Mouse (Mus musculus): ENCODE measurements around the gene Tnks1bp1. TPM values are rescaled to one million over a fixed set of nuclear protein-coding genes. Genes with fewer than 3 reads are reported as not detected.

Gene Tnks1bp1
- polyA plus RNA-seq, 1 experiment from 2014 or later = 34.4 TPM

DNA sequence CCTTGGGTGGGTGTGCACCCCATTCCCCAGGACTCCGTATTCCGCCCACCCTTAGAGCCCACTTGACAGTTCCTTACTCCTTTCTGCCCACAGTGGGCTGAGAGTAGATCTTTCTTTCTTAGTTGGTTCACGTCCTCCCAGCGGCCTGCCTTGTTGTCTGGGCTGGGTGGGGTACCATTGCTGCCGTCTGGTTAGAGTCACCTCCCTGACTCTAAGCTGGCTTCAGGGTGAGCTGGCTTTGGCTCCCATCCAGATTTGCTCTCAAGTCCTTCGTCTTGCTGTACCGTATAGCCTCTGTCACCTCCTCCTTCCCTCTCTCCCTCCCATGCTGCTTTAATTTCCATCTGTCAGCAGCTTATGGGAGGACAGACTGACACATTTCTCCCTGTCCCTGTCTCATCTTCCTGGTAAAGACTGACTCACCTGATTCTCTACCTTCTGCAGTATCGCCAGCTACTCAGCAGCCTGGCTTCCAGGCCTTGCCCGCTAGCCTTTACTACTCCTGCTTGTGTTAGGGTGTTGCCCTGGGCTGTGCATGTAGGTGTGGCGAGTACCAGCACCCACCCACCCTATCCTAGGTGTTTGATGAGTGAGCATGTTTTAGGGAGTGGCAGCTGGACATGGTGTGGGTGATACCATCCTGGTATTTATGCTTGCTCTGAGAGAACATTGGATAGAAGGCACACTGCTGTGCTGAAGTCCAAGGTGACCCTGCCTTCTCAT, 20.2 kb downstream of the Tnks1bp1 start:
- Histone ChIP-seq H3K4me2 (ENCODE audit: low read depth, low read length) (no peak overlapping the region), H3K9me3 (ENCODE audit: control insufficient read depth, low read length) (no peaks in the 10 kb centered on the region), H3K36me3 (ENCODE audit: control insufficient read depth, insufficient read depth, low read length) (peaks cover 13% of the 10 kb centered on the region), H3K4me1 (ENCODE audit: control insufficient read depth, insufficient read depth, low read length) (peaks cover 48% of the 10 kb centered on the region), H3K27me3 (replicated peaks; ENCODE audit: control insufficient read depth, insufficient read depth, low read length) (no peaks in the 10 kb centered on the region), H3K9ac (ENCODE audit: low read depth, low read length) (peak overlapping the region; percentile 37; the same call in 1 of the 2 replicates), H3K4me3 (ENCODE audit: low read length) (no peak overlapping the region), H3K27ac (ENCODE audit: low read length) (peak overlapping the region; percentile 59)
- 57% methylated on average over 10 of the region's 10 CpGs for WGBS
- ATAC-seq = peak; percentile 72

DNA sequence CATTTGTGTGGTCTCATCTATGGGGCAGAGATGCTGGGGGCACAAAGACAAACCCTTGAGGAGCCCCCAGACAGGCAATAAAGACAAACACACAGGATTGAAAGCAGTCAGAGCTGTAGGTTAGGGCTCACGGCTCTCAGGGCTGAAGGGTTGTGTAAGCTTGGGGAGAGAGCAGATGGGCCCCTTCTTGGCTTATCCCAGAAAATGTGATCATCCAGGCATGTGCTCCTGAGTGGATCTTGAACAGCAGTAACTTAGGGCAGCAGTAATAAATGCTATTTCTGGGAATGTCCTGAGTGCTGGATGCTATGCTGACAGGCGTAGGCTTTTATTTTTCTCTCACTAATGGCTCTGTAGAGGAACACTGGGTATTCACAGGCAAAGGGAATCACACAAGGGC, 20.8 kb downstream of the Tnks1bp1 start:
- peak; percentile 6; the same call in 1 of the 2 replicates for ATAC-seq
- 79% methylated on average over 2 of the region's 2 CpGs for WGBS
- H3K36me3 ChIP-seq (ENCODE audit: control insufficient read depth, insufficient read depth, low read length) = peaks cover 9% of the 10 kb centered on the region; the same call in 1 of the 2 replicates

DNA sequence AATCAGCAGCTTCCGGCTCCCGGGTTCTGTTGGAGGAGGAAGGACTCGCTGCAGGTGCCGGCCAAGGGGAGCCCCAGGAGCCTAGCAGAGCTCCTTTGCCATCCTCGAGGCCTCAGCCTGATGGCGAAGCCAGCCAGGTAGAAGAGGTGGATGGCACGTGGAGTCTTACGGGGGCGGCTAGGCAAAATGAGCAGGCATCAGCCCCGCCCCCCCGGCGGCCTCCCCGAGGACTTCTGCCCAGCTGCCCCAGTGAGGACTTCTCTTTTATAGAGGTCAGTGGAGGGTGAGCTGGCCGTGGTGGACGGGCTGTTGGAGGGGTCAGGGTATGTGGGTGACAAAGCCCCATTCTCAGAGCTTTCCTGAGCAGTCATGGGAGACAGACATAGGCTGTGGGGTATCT, 22.3 kb downstream of the Tnks1bp1 start:
- WGBS = 84% methylated on average over 15 of the region's 15 CpGs
- H3K9me3 ChIP-seq (ENCODE audit: control insufficient read depth, low read length) = no peaks in the 10 kb centered on the region
- H3K27me3 ChIP-seq (replicated peaks; ENCODE audit: control insufficient read depth, insufficient read depth, low read length) = no peaks in the 10 kb centered on the region
- ATAC-seq = no peak
- no peak overlapping the region for H3K4me3 ChIP-seq (ENCODE audit: low read length)
- no peak overlapping the region for H3K9ac ChIP-seq (ENCODE audit: low read depth, low read length)
- H3K4me1 ChIP-seq (ENCODE audit: control insufficient read depth, insufficient read depth, low read length) = peaks cover 47% of the 10 kb centered on the region
- peaks cover 14% of the 10 kb centered on the region for H3K36me3 ChIP-seq (ENCODE audit: control insufficient read depth, insufficient read depth, low read length)
- H3K27ac ChIP-seq (ENCODE audit: low read length) = no peak overlapping the region
- no peak overlapping the region for H3K4me2 ChIP-seq (ENCODE audit: low read depth, low read length)

More for the DNA sequence above, 20.8 kb downstream of the Tnks1bp1 start:
- Histone ChIP-seq H3K9ac (ENCODE audit: low read depth, low read length) (no peak overlapping the region), H3K27me3 (replicated peaks; ENCODE audit: control insufficient read depth, insufficient read depth, low read length) (no peaks in the 10 kb centered on the region), H3K9me3 (ENCODE audit: control insufficient read depth, low read length) (no peaks in the 10 kb centered on the region), H3K4me1 (ENCODE audit: control insufficient read depth, insufficient read depth, low read length) (peaks cover 48% of the 10 kb centered on the region), H3K27ac (ENCODE audit: low read length) (peak overlapping the region; percentile 33; the same call in 1 of the 2 replicates), H3K4me2 (ENCODE audit: low read depth, low read length) (no peak overlapping the region), H3K4me3 (ENCODE audit: low read length) (no peak overlapping the region)

DNA sequence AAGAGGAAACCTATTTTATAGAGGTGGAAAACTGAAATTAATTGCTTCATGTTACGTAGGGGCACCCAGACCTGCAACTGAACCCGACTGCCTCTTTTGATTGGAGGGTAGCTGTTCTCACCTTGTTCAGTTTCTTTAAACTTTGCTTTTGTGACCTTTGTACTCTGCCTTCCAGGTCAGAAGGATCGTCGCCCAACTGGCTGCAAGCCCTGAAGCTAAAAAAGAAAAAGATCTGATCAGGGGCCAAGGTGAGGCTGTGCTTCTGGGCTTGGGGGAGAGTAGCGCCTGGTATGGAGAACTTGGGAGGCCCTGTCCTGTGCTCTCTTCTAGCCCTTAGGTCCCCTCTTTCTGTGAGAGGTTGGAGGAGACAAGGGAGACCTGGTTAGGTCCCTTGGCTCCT, 24.1 kb downstream of the Tnks1bp1 start:
- ATAC-seq = peak; percentile 48
- Histone ChIP-seq H3K27me3 (replicated peaks; ENCODE audit: control insufficient read depth, insufficient read depth, low read length) (no peaks in the 10 kb centered on the region), H3K4me3 (ENCODE audit: low read length) (no peak overlapping the region), H3K9me3 (ENCODE audit: control insufficient read depth, low read length) (no peaks in the 10 kb centered on the region), H3K27ac (ENCODE audit: low read length) (peak overlapping the region; percentile 36), H3K9ac (ENCODE audit: low read depth, low read length) (no peak overlapping the region), H3K36me3 (ENCODE audit: control insufficient read depth, insufficient read depth, low read length) (peaks cover 11% of the 10 kb centered on the region), H3K4me2 (ENCODE audit: low read depth, low read length) (0 out of 2 replicates have a peak overlapping the region, but pooled peaks have one; percentile 21), H3K4me1 (ENCODE audit: control insufficient read depth, insufficient read depth, low read length) (peaks cover 32% of the 10 kb centered on the region)
- WGBS = 68% methylated on average over 5 of the region's 5 CpGs

DNA sequence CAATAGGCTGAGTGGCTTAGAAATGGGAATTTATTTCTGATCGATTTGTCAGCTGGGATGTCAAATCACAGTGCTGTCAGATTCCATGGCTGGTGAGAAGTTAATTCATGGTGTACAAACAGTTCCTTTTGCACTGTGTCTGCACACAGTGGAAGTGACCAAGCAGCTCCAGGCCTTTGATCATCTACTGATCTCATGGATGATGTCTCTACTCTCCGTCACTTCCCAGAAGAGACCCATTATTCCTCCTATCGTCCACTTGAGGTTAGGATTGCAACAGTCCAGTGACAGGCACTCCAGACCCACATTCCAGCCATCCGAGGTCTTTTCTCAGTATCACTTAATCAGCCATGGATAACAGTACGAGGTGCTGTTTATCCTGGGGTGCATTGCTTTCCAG, 25.9 kb downstream of the Tnks1bp1 start:
- Histone ChIP-seq H3K4me2 (ENCODE audit: low read depth, low read length) (no peak overlapping the region), H3K4me3 (ENCODE audit: low read length) (no peak overlapping the region), H3K27ac (ENCODE audit: low read length) (no peak overlapping the region), H3K27me3 (replicated peaks; ENCODE audit: control insufficient read depth, insufficient read depth, low read length) (no peaks in the 10 kb centered on the region), H3K9me3 (ENCODE audit: control insufficient read depth, low read length) (no peaks in the 10 kb centered on the region), H3K36me3 (ENCODE audit: control insufficient read depth, insufficient read depth, low read length) (peaks cover 11% of the 10 kb centered on the region), H3K9ac (ENCODE audit: low read depth, low read length) (no peak overlapping the region), H3K4me1 (ENCODE audit: control insufficient read depth, insufficient read depth, low read length) (peaks cover 14% of the 10 kb centered on the region)
- ATAC-seq = no peak
- WGBS = 83% methylated on average over 5 of the region's 5 CpGs

DNA sequence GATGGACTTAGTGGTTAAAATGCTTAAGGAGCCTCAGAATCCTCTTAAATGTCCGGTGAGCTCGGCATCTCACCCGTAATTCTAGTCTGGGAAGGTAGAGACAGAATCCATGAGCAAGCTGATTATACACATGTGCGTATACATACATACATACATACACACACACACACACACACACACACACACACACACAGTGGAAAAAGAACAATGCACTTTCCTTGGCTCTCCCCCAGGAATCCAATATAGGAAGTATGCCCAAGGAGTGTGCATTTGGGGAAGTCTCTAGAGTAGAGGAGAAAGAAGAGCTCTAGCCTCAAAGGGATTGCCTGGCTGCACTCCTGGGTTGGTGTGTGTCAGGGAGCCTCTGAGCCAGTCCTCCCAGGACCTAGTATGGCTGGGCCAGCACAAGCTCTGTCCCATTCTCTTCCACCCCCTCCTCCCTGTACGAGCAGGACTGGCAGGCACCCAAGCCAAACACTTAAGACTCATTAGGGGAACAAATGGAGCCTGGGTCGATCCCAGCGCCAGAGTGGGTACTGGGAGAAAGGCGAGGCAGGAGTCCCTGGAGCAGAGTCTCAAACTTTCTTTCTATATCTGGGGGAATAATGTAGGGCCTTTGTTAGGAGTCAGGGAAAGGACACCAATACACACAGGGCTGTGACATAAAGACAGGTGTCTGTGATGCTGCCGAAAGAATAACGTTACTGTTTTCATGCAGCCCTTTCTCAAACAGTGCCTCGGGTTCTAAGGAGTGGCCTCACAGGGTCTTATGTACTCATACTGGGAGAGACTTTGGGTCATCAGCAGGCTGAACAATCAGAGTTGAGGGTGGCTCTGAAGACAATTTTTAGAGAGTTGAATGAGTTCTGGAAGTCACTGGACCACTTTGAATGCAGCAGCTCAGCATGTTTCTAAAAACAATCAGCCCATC, 41.2 kb downstream of the Tnks1bp1 start:
- WGBS = 58% methylated on average over 11 of the region's 11 CpGs
- no peaks in the 10 kb centered on the region for H3K27me3 ChIP-seq (replicated peaks; ENCODE audit: control insufficient read depth, insufficient read depth, low read length)
- H3K36me3 ChIP-seq (ENCODE audit: control insufficient read depth, insufficient read depth, low read length) = no peaks in the 10 kb centered on the region
- H3K4me1 ChIP-seq (ENCODE audit: control insufficient read depth, insufficient read depth, low read length) = peaks cover 6% of the 10 kb centered on the region; the same call in 1 of the 2 replicates
- no peak overlapping the region for H3K27ac ChIP-seq (ENCODE audit: low read length)
- H3K9ac ChIP-seq (ENCODE audit: low read depth, low read length) = no peak overlapping the region
- H3K4me2 ChIP-seq (ENCODE audit: low read depth, low read length) = no peak overlapping the region
- no peak overlapping the region for H3K4me3 ChIP-seq (ENCODE audit: low read length)
- no peaks in the 10 kb centered on the region for H3K9me3 ChIP-seq (ENCODE audit: control insufficient read depth, low read length)
- ATAC-seq = peak; percentile 55

DNA sequence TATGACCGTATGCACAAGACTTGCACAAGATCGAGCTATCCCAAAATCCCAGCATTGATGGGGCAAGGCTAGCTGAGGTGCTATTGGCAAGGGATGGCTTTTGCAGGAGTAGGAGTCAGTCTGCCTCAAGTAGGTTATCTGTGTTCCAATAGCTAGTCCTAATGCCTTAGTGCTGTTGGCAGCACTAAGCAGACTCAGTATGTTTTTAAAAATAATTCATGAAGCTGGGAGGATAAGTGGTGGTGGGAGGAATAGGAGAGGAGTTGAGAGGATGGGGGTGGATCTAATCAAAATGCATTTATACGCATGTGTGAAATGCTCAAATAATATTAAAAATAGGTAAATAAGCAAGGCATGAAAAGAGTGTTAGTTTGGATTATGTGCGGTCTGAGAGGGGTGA, 43.5 kb downstream of the Tnks1bp1 start:
- no peak for ATAC-seq
- H3K4me1 ChIP-seq (ENCODE audit: control insufficient read depth, insufficient read depth, low read length) = peaks cover 14% of the 10 kb centered on the region
- H3K36me3 ChIP-seq (ENCODE audit: control insufficient read depth, insufficient read depth, low read length) = no peaks in the 10 kb centered on the region
- H3K9me3 ChIP-seq (ENCODE audit: control insufficient read depth, low read length) = no peaks in the 10 kb centered on the region
- H3K4me2 ChIP-seq (ENCODE audit: low read depth, low read length) = no peak overlapping the region
- H3K9ac ChIP-seq (ENCODE audit: low read depth, low read length) = no peak overlapping the region
- no peaks in the 10 kb centered on the region for H3K27me3 ChIP-seq (replicated peaks; ENCODE audit: control insufficient read depth, insufficient read depth, low read length)
- H3K27ac ChIP-seq (ENCODE audit: low read length) = no peak overlapping the region
- H3K4me3 ChIP-seq (ENCODE audit: low read length) = no peak overlapping the region
- whole genome bisulfite sequencing = 95% methylated on average over 4 of the region's 4 CpGs

DNA sequence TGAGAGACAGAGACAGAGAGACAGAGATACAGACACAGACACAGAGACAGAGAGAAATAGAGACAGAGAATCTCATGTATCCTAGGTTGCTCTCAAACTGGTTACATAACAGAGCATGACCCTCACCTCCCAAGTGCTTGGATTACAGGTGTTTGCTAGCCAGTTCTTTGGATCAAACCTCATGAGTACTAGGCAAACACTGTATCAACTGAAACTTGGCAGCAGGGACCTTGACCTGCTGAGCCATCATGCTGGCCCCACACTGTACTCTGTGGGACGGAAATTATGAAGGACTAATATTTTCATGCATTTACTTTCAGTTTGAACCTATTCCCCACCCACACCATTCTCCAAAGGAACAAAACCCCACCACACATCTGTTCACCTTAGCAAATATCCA, 45.6 kb downstream of the Tnks1bp1 start:
- no peaks in the 10 kb centered on the region for H3K27me3 ChIP-seq (replicated peaks; ENCODE audit: control insufficient read depth, insufficient read depth, low read length)
- WGBS = 62% methylated on average over 1 of the region's 1 CpGs
- peaks cover 14% of the 10 kb centered on the region for H3K4me1 ChIP-seq (ENCODE audit: control insufficient read depth, insufficient read depth, low read length)
- peak; percentile 67 for ATAC-seq
- no peak overlapping the region for H3K4me3 ChIP-seq (ENCODE audit: low read length)
- H3K9me3 ChIP-seq (ENCODE audit: control insufficient read depth, low read length) = no peaks in the 10 kb centered on the region
- H3K36me3 ChIP-seq (ENCODE audit: control insufficient read depth, insufficient read depth, low read length) = no peaks in the 10 kb centered on the region
- H3K9ac ChIP-seq (ENCODE audit: low read depth, low read length) = no peak overlapping the region
- H3K27ac ChIP-seq (ENCODE audit: low read length) = no peak overlapping the region
- no peak overlapping the region for H3K4me2 ChIP-seq (ENCODE audit: low read depth, low read length)

DNA sequence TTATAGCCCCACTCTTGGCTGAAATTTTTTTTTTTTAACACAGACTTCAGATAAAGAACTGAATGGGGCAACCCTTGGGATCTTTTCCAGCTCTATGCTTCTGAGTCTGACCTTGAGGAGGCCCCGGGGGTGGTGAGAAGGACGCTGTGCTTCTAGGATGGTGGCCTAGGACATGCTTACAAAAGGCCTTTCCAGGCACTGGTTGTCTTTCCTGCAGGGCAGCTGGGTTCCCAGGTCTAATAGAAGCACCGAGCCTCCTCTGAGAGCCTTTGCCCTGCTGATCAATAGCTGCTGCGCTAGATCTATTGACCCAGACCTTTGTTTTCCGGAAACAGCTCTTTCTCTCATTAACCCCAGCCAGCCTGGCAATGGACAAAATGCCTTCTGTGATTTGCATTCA, 48.1 kb downstream of the Tnks1bp1 start:
- Histone ChIP-seq H3K36me3 (ENCODE audit: control insufficient read depth, insufficient read depth, low read length) (no peaks in the 10 kb centered on the region), H3K27ac (ENCODE audit: low read length) (0 out of 2 replicates have a peak overlapping the region, but pooled peaks have one; percentile 23), H3K4me2 (ENCODE audit: low read depth, low read length) (no peak overlapping the region), H3K27me3 (replicated peaks; ENCODE audit: control insufficient read depth, insufficient read depth, low read length) (no peaks in the 10 kb centered on the region), H3K9me3 (ENCODE audit: control insufficient read depth, low read length) (no peaks in the 10 kb centered on the region), H3K4me3 (ENCODE audit: low read length) (no peak overlapping the region), H3K9ac (ENCODE audit: low read depth, low read length) (0 out of 2 replicates have a peak overlapping the region, but pooled peaks have one; percentile 7), H3K4me1 (ENCODE audit: control insufficient read depth, insufficient read depth, low read length) (peaks cover 14% of the 10 kb centered on the region)
- ATAC-seq = peak; percentile 21; the same call in 1 of the 2 replicates
- WGBS = 33% methylated on average over 5 of the region's 5 CpGs

Measured in intestine, embryonic 16.5 days (tissue).